Mouse (Mus musculus) hindbrain, embryonic 16.5 days (tissue): ENCODE results near the gene Hnrnpu. TPM values are rescaled to one million over a fixed set of nuclear protein-coding genes. Genes with fewer than 3 reads are reported as not detected.

ENCODE experiments used
- ATAC-seq: fragments of 200-750 bp; cut with Nextera tagmentation; 2 replicates; pipeline ENCODE4 v1.8.0; 2017; ENCODE audit warnings: moderate TSS enrichment, moderate library complexity
- H3K27ac ChIP-seq: fragments of 300-500 bp; sonication (generic); 2 replicates; pipeline ENCODE4 v1.5.1; 2014; ENCODE audit warnings: low read depth, mild to moderate bottlenecking, control low read depth, low read length, moderate library complexity
- H3K27me3 ChIP-seq: fragments of 300-500 bp; sonication (generic); replicated peaks from 2 replicates; pipeline ENCODE4 v1.6.1; 2014; ENCODE audit warnings: low read length; ENCODE audit not compliant: control insufficient read depth, insufficient read depth
- H3K36me3 ChIP-seq: fragments of 300-500 bp; sonication (generic); 2 replicates; pipeline ENCODE4 v1.6.1; 2014; ENCODE audit warnings: mild to moderate bottlenecking, low read length, moderate library complexity, mixed read lengths; ENCODE audit not compliant: control insufficient read depth, insufficient read depth
- H3K4me1 ChIP-seq: fragments of 300-500 bp; sonication (generic); 2 replicates; pipeline ENCODE4 v1.6.1; 2014; ENCODE audit warnings: low read depth, low read length; ENCODE audit not compliant: control insufficient read depth, insufficient read depth
- H3K4me2 ChIP-seq: fragments of 300-500 bp; sonication (generic); 2 replicates; pipeline ENCODE4 v1.6.1; 2014; ENCODE audit warnings: mild to moderate bottlenecking, low read length, control low read depth, moderate library complexity
- H3K4me3 ChIP-seq: fragments of 300-500 bp; sonication (generic); 2 replicates; pipeline ENCODE4 v1.5.1; 2014; ENCODE audit warnings: mild to moderate bottlenecking, low read length, control low read depth, moderate library complexity
- H3K9ac ChIP-seq: fragments of 300-500 bp; sonication (generic); 2 replicates; pipeline ENCODE4 v1.6.1; 2014; ENCODE audit warnings: low read depth, mild to moderate bottlenecking, control low read depth, low read length, moderate library complexity
- H3K9me3 ChIP-seq: fragments of 300-500 bp; sonication (generic); 2 replicates; pipeline ENCODE4 v1.6.1; 2014; ENCODE audit warnings: mild to moderate bottlenecking, low read length, moderate library complexity; ENCODE audit not compliant: control insufficient read depth
- WGBS: fragments of 180-500 bp; shearing (Covaris S2); extraction: QIAGEN DNeasy Blood & Tissue Kit; methylation state at CpG from one replicate; pipeline ENCODE4 v1.1.7; 2014; 5-methylcytosine and 5-hydroxymethylcytosine counted together
- polyA plus RNA-seq: library from polyadenylated mRNA; unstranded; fragments of >200 nt; fragmentation: Nextera tagmentation; extraction: Ambion mirVana; gene quantifications from 2 replicates; pipeline ENCODE4 v1.2.1, GENCODE M21; 2015

The Hnrnpu gene
- polyA plus RNA-seq, 1 experiment from 2014 or later, result 162 TPM

- H3K27me3 ChIP-seq, result no peaks in the 10 kb centered on the region
- ATAC-seq, result peak; percentile 98
- peak overlapping the region; percentile 73 for H3K27ac ChIP-seq
- peak overlapping the region; percentile 49 for H3K4me3 ChIP-seq
- H3K9ac ChIP-seq, result peak overlapping the region; percentile 65
- 3% methylated on average over 36 of the region's 36 CpGs for whole genome bisulfite sequencing
- peaks cover 7% of the 10 kb centered on the region for H3K4me1 ChIP-seq
- H3K4me2 ChIP-seq, result peak overlapping the region; percentile 74
- no peaks in the 10 kb centered on the region for H3K36me3 ChIP-seq
- H3K9me3 ChIP-seq, result no peaks in the 10 kb centered on the region
These were observed 31.1 kb upstream of the Hnrnpu start for GRCm38 (mm10) chr1:178368548-178369271.

GRCm38 (mm10) chr1:178368121-178368520 is 30.5 kb upstream of the Hnrnpu start:
- peaks cover 7% of the 10 kb centered on the region for H3K4me1 ChIP-seq
- H3K27ac ChIP-seq, result peak overlapping the region; percentile 73; the same call in 1 of the 2 replicates
- no peaks in the 10 kb centered on the region for H3K9me3 ChIP-seq
- no peak overlapping the region for H3K9ac ChIP-seq
- WGBS, result 79% methylated on average over 6 of the region's 6 CpGs
- ATAC-seq, result no peak
- H3K36me3 ChIP-seq, result no peaks in the 10 kb centered on the region
- H3K4me3 ChIP-seq, result no peak overlapping the region
- no peaks in the 10 kb centered on the region for H3K27me3 ChIP-seq
- H3K4me2 ChIP-seq, result no peak overlapping the region

- Histone ChIP-seq H3K4me1 (peaks cover 7% of the 10 kb centered on the region), H3K9ac (no peak overlapping the region), H3K27me3 (no peaks in the 10 kb centered on the region), H3K9me3 (no peaks in the 10 kb centered on the region), H3K4me2 (no peak overlapping the region), H3K36me3 (no peaks in the 10 kb centered on the region), H3K27ac (no peak overlapping the region), H3K4me3 (no peak overlapping the region)
- no peak for ATAC-seq
- WGBS, result 91% methylated on average over 6 of the region's 6 CpGs
These were observed 27.6 kb upstream of the Hnrnpu start for GRCm38 (mm10) chr1:178365171-178365570.

GRCm38 (mm10) chr1:178360702-178361101 is 23.1 kb upstream of the Hnrnpu start:
- Histone ChIP-seq H3K9ac (no peak overlapping the region), H3K4me3 (no peak overlapping the region), H3K9me3 (no peaks in the 10 kb centered on the region), H3K36me3 (no peaks in the 10 kb centered on the region), H3K4me1 (no peaks in the 10 kb centered on the region), H3K4me2 (no peak overlapping the region), H3K27me3 (no peaks in the 10 kb centered on the region), H3K27ac (no peak overlapping the region)
- 56% methylated on average over 2 of the region's 2 CpGs for WGBS
- no peak for ATAC-seq

- H3K36me3 ChIP-seq, result no peaks in the 10 kb centered on the region
- H3K27ac ChIP-seq, result no peak overlapping the region
- no peak overlapping the region for H3K9ac ChIP-seq
- H3K9me3 ChIP-seq, result no peaks in the 10 kb centered on the region
- 87% methylated on average over 11 of the region's 11 CpGs for whole genome bisulfite sequencing
- H3K4me2 ChIP-seq, result no peak overlapping the region
- ATAC-seq, result no peak
- H3K4me3 ChIP-seq, result no peak overlapping the region
- no peaks in the 10 kb centered on the region for H3K4me1 ChIP-seq
- H3K27me3 ChIP-seq, result no peaks in the 10 kb centered on the region
These were observed 22.7 kb upstream of the Hnrnpu start for GRCm38 (mm10) chr1:178360264-178360663.

- no peaks in the 10 kb centered on the region for H3K9me3 ChIP-seq
- 65% methylated on average over 12 of the region's 12 CpGs for WGBS
- H3K27me3 ChIP-seq, result no peaks in the 10 kb centered on the region
- no peak overlapping the region for H3K27ac ChIP-seq
- H3K4me1 ChIP-seq, result no peaks in the 10 kb centered on the region
- no peaks in the 10 kb centered on the region for H3K36me3 ChIP-seq
- H3K4me3 ChIP-seq, result no peak overlapping the region
- H3K9ac ChIP-seq, result no peak overlapping the region
- ATAC-seq, result no peak; the same call in 1 of the 2 replicates
- no peak overlapping the region for H3K4me2 ChIP-seq
These were observed 20.4 kb upstream of the Hnrnpu start for GRCm38 (mm10) chr1:178357776-178358710.

- Histone ChIP-seq H3K27me3 (no peaks in the 10 kb centered on the region), H3K4me3 (no peak overlapping the region)
These were observed 17.0 kb upstream of the Hnrnpu start for GRCm38 (mm10) chr1:178354576-178354975.

GRCm38 (mm10) chr1:178351643-178352042 is 14.0 kb upstream of the Hnrnpu start:
- ATAC-seq, result no peak
- no peak overlapping the region for H3K4me2 ChIP-seq
- H3K27ac ChIP-seq, result no peak overlapping the region
- H3K27me3 ChIP-seq, result no peaks in the 10 kb centered on the region
- no peaks in the 10 kb centered on the region for H3K36me3 ChIP-seq
- H3K4me1 ChIP-seq, result no peaks in the 10 kb centered on the region
- H3K9ac ChIP-seq, result no peak overlapping the region
- H3K9me3 ChIP-seq, result no peaks in the 10 kb centered on the region
- H3K4me3 ChIP-seq, result no peak overlapping the region

More at GRCm38 (mm10) chr1:178354576-178354975, 17.0 kb upstream of the Hnrnpu start:
- no peaks in the 10 kb centered on the region for H3K36me3 ChIP-seq
- ATAC-seq, result no peak
- H3K4me1 ChIP-seq, result no peaks in the 10 kb centered on the region
- no peak overlapping the region for H3K9ac ChIP-seq
- 65% methylated on average over 3 of the region's 3 CpGs for WGBS
- no peak overlapping the region for H3K27ac ChIP-seq
- no peaks in the 10 kb centered on the region for H3K9me3 ChIP-seq
- H3K4me2 ChIP-seq, result no peak overlapping the region

GRCm38 (mm10) chr1:178350792-178351191 is 13.2 kb upstream of the Hnrnpu start:
- H3K27me3 ChIP-seq, result no peaks in the 10 kb centered on the region
- 96% methylated on average over 2 of the region's 2 CpGs for WGBS
- ATAC-seq, result no peak
- no peak overlapping the region for H3K9ac ChIP-seq
- H3K36me3 ChIP-seq, result no peaks in the 10 kb centered on the region
- H3K4me3 ChIP-seq, result no peak overlapping the region
- H3K27ac ChIP-seq, result no peak overlapping the region
- no peak overlapping the region for H3K4me2 ChIP-seq
- no peaks in the 10 kb centered on the region for H3K9me3 ChIP-seq
- H3K4me1 ChIP-seq, result no peaks in the 10 kb centered on the region
